Mouse (Mus musculus) midbrain, embryonic 13.5 days (tissue): Measurements from ENCODE around the gene Dusp16. TPM values are rescaled to one million over a fixed set of nuclear protein-coding genes. Genes with fewer than 3 reads are reported as not detected.
"Not testable (repeated sequence)": the region's sequence is repeated elsewhere in the genome, so short reads cannot be mapped to it uniquely, and the experiment has no call there.

Experiments
- ATAC-seq: fragments of 200-750 bp; cut with Nextera tagmentation; 2 replicates; pipeline ENCODE4 v1.8.0; 2017; ENCODE audit warnings: mild to moderate bottlenecking, moderate TSS enrichment, moderate library complexity
- H3K27ac ChIP-seq: fragments of 300-500 bp; sonication (generic); 2 replicates; pipeline ENCODE4 v1.5.1; 2015; ENCODE audit warnings: inconsistent platforms, mild to moderate bottlenecking, moderate library complexity
- H3K27me3 ChIP-seq: fragments of 300-500 bp; sonication (generic); 2 replicates; pipeline ENCODE4 v1.6.1; 2015; ENCODE audit warnings: mild to moderate bottlenecking, inconsistent platforms
- H3K36me3 ChIP-seq: fragments of 300-500 bp; sonication (generic); 2 replicates; pipeline ENCODE4 v1.6.1; 2015; ENCODE audit warnings: mild to moderate bottlenecking, inconsistent platforms
- H3K4me1 ChIP-seq: fragments of 300-500 bp; sonication (generic); replicated peaks from 2 replicates; pipeline ENCODE4 v1.6.1; 2015; ENCODE audit warnings: inconsistent platforms
- H3K4me2 ChIP-seq: fragments of 300-500 bp; sonication (generic); replicated peaks from 2 replicates; pipeline ENCODE4 v1.6.1; 2015; ENCODE audit warnings: moderate library complexity, mild to moderate bottlenecking, inconsistent platforms
- H3K4me3 ChIP-seq: fragments of 300-500 bp; sonication (generic); replicated peaks from 2 replicates; pipeline ENCODE4 v1.5.1; 2015; ENCODE audit warnings: mild to moderate bottlenecking, inconsistent platforms
- H3K9ac ChIP-seq: fragments of 300-500 bp; sonication (generic); replicated peaks from 2 replicates; pipeline ENCODE4 v1.6.1; 2015; ENCODE audit warnings: mild to moderate bottlenecking, inconsistent platforms
- H3K9me3 ChIP-seq: fragments of 300-500 bp; sonication (generic); 2 replicates; pipeline ENCODE4 v1.6.1; 2016; ENCODE audit warnings: mild to moderate bottlenecking, inconsistent platforms
- WGBS: fragments of 180-500 bp; shearing (Covaris S2); methylation state at CpG from one replicate; pipeline ENCODE4 v1.1.7; 2015; 5-methylcytosine and 5-hydroxymethylcytosine counted together
- polyA plus RNA-seq: library from polyadenylated mRNA; unstranded; fragments of >200 nt; fragmentation: Nextera tagmentation; extraction: Ambion mirVana; gene quantifications from 2 replicates; pipeline ENCODE4 v1.2.1, GENCODE M21; 2015

Gene Dusp16
- polyA plus RNA-seq, 1 experiment from 2014 or later = 7.7 TPM

DNA sequence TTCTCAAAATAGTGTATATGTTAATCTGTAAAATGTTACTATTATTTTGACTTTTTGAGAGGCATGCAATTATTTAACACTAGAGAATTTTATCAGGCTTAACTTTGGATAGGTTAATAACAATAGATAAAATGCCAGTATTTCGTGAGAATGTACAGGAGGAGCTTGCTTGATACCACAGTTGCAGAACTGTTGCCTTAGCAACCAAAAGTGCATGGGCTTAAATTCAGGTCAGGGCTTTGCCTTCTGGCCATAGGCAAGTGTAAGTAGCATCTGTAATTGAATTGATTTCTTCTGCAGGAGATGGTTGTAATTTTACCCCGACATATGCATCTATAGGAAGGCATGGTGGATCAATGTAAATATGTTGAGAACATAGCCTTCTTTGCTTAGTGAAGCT lies 107.4 kb downstream of the Dusp16 start:
- ATAC-seq = no peak
- Histone ChIP-seq H3K27me3 (no peaks in the 10 kb centered on the region), H3K36me3 (0 out of 2 replicates have a peak, but pooled peaks cover 5% of the 10 kb centered on the region), H3K4me2 (no peak overlapping the region), H3K4me3 (no peak overlapping the region), H3K4me1 (peaks cover 16% of the 10 kb centered on the region), H3K9me3 (no peaks in the 10 kb centered on the region), H3K27ac (0 out of 2 replicates have a peak overlapping the region, but pooled peaks have one; percentile 21), H3K9ac (no peak overlapping the region)
- WGBS = 35% methylated on average over 2 of the region's 2 CpGs

DNA sequence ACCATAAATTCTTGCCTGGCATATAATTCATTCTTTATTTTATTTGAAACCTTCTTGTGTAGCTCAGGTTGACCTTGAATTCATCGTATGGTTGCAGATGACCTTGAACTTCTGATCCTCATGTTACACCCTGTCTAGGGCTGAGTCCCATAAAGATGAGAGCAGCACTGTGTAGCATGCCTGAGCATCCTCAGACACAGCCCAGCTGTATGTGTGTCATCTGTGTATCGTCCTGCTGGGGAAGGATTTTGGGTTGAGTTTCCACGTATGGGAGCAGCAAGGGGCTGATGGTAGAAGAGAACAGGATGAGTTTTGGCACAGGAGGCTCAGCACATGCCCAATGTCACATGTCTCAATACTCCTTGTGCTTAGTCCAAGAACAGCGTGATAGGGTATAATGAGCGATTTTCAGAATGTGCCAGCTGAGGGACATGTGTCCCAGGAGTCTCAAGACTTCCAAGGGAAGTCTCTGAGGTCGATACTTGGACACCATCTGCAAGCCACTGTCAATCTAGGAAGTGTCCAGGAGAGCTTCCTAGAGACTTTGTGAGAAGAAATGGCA lies 108.0 kb downstream of the Dusp16 start:
- ATAC-seq = 0 out of 2 replicates have a peak, but pooled peaks have one; percentile 45
- Histone ChIP-seq H3K9ac (no peak overlapping the region), H3K27ac (no peak overlapping the region), H3K4me3 (no peak overlapping the region), H3K36me3 (0 out of 2 replicates have a peak, but pooled peaks cover 5% of the 10 kb centered on the region), H3K27me3 (no peaks in the 10 kb centered on the region), H3K4me1 (peaks cover 16% of the 10 kb centered on the region), H3K4me2 (no peak overlapping the region), H3K9me3 (no peaks in the 10 kb centered on the region)
- 75% methylated on average over 6 of the region's 6 CpGs for WGBS

DNA sequence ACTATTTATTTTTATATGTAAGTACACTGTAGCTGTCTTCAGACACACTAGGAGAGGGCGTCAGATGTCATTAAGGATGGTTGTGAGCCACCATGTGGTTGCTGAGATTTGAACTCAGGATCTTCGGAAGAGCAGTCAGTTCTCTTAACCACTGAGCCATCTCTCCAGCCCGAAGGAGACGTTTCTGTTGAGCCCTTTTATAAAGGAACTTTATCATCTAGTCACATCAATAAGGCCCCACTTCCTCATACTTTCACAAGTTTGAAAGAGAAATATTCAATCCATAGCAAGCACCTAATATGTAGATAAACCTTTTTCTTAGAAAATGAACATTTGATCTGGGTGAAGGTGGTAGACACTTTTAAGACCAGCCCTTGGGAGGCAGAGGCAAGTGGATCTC lies 113.1 kb downstream of the Dusp16 start:
- WGBS = 92% methylated on average over 4 of the region's 4 CpGs
- H3K4me1 ChIP-seq, H3K4me3 ChIP-seq, H3K36me3 ChIP-seq, ATAC-seq, H3K27me3 ChIP-seq, H3K27ac ChIP-seq, H3K9me3 ChIP-seq, H3K9ac ChIP-seq, H3K4me2 ChIP-seq: not testable (repeated sequence)

DNA sequence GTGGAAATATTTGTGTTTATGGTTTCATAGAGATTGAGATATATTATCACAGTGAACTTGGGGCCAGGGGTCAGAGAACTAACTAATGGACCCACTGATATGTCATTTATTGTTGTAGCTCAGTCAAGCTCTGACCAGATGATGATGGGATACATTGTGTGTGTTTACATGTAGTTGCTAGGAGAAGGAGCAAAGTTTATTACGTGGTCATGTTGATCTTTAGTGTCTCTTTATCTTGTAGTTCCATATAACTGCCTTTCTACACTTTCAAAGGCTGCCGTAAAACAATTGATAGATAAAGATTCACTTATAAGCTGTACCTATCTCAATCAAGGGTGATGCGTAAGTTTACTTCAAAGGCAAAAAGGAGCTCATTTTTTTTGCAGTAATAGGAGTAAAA lies 114.4 kb downstream of the Dusp16 start:
- 85% methylated on average over 3 of the region's 3 CpGs for whole genome bisulfite sequencing
- no peak overlapping the region for H3K4me2 ChIP-seq

DNA sequence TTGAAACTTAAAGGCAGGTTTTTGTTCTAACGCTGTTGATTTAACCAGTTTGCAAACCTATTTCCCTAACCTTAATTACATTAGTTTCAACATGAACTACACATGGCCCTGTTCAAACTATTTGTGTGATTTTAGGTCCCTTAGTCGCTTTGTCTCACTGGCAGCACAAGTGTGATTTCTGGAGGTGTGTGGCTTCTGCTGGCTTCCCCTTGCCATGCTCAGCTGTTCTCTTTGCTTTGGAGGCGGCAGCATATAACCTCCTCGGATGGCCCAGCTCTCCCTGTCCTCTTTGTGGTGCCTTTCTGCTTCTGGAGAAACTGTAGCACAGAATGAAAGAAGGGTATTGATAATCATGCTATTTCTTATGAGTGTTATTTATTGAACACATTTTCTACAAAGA lies 114.9 kb downstream of the Dusp16 start:
- Histone ChIP-seq H3K27me3 (no peaks in the 10 kb centered on the region), H3K9me3 (no peaks in the 10 kb centered on the region), H3K9ac (no peak overlapping the region), H3K4me1 (0 out of 2 replicates have a peak, but pooled peaks cover 2% of the 10 kb centered on the region), H3K4me3 (no peak overlapping the region), H3K4me2 (no peak overlapping the region), H3K27ac (no peak overlapping the region), H3K36me3 (no peaks in the 10 kb centered on the region)
- WGBS = 88% methylated on average over 4 of the region's 4 CpGs
- no peak for ATAC-seq

More for the DNA sequence above, 114.4 kb downstream of the Dusp16 start:
- Histone ChIP-seq H3K9ac (no peak overlapping the region), H3K4me1 (0 out of 2 replicates have a peak, but pooled peaks cover 2% of the 10 kb centered on the region), H3K27me3 (no peaks in the 10 kb centered on the region), H3K36me3 (no peaks in the 10 kb centered on the region), H3K27ac (no peak overlapping the region), H3K9me3 (no peaks in the 10 kb centered on the region), H3K4me3 (no peak overlapping the region)
- ATAC-seq = no peak

DNA sequence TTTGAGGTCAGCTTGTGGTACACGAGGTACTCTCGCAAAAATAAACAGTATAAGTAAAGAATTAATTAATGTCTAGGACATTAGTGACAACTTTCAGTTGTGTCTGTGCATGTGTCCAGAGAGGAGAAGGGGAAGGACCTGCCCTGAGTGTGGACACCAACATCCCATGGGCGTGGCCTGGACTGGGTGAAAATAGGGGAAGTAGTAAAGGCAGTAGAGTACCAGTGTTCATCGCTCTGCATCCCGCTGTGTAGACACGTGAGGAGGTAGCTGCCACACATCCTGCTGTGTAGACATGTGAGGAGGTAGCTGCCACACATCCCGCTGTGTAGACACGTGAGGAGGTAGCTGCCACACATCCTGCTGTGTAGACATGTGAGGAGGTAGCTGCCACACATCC lies 118.7 kb downstream of the Dusp16 start:
- not testable (repeated sequence) for H3K9ac ChIP-seq, H3K4me2 ChIP-seq, H3K36me3 ChIP-seq, H3K27me3 ChIP-seq, H3K4me3 ChIP-seq, H3K9me3 ChIP-seq, H3K4me1 ChIP-seq, H3K27ac ChIP-seq, ATAC-seq
- 83% methylated on average over 8 of the region's 8 CpGs for WGBS

DNA sequence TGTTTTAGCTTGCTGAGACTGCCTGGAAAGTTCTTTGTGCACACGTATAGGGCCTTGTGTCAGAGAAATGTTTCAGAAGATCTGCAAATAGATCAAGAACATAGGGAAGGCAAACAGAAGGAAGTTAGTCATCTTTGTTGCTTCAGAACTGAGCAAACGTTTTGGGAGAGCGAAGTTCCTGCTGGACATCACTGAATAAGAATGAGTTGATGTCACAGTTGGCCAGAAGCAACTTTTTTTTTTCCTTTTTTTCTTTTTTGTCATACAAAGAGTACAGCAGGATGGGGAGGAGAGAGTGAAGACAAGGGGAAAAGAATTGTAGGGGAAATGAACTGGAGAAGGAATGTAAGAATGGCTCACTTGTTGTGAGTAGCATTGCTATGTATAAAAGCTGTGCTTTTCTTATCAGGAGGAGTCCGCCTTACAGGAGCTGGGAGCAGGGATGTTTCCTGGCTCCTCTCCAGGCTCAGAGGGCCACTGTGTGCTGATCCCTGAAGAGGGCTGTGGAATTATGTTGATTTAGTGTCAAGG lies 121.5 kb downstream of the Dusp16 start:
- H3K9ac ChIP-seq = no peak overlapping the region
- H3K27ac ChIP-seq = no peak overlapping the region
- H3K27me3 ChIP-seq = no peaks in the 10 kb centered on the region
- no peak overlapping the region for H3K4me2 ChIP-seq
- H3K9me3 ChIP-seq = no peaks in the 10 kb centered on the region
- 59% methylated on average over 4 of the region's 4 CpGs for WGBS
- no peak overlapping the region for H3K4me3 ChIP-seq
- no peaks in the 10 kb centered on the region for H3K36me3 ChIP-seq
- no peak for ATAC-seq
- peaks cover 7% of the 10 kb centered on the region; the same call in 1 of the 2 replicates for H3K4me1 ChIP-seq

DNA sequence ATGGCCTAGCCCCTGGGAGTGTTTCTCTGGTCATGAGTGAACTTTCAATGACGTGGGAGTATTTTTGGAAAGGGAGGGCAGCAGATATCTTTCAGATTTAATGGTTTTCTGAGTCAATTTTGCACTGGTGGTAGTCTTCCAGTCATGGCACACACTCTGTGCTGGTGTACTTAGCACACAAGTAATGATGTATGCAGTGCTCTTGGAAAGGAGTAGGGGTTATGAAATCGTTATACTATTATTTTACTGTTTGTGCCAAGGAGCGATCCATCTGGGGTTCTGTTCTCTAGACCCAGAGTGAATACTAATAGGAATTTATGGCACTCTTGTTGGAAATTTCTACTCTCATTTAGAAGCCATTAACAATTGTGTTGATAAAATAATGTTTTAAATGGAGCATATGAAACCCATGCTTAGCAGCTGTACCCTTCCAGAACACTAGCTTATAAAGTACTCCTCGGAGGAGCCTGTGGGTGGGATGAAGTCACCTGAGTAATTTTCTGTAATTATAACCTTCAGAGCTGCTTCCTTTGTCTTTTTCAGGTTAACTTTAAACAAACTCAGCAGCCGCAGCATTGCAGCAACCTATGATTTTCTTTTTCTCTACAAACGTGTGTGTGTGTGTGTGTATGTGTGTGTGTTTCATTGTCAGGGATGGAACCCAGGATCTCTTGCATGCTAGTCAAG lies 123.1 kb downstream of the Dusp16 start:
- WGBS = 81% methylated on average over 6 of the region's 6 CpGs
- H3K9ac ChIP-seq = no peak overlapping the region
- H3K4me3 ChIP-seq = no peak overlapping the region
- H3K27ac ChIP-seq = no peak overlapping the region
- H3K27me3 ChIP-seq = no peaks in the 10 kb centered on the region
- no peaks in the 10 kb centered on the region for H3K36me3 ChIP-seq
- no peaks in the 10 kb centered on the region for H3K9me3 ChIP-seq
- peaks cover 7% of the 10 kb centered on the region; the same call in 1 of the 2 replicates for H3K4me1 ChIP-seq
- H3K4me2 ChIP-seq = no peak overlapping the region
- no peak for ATAC-seq

DNA sequence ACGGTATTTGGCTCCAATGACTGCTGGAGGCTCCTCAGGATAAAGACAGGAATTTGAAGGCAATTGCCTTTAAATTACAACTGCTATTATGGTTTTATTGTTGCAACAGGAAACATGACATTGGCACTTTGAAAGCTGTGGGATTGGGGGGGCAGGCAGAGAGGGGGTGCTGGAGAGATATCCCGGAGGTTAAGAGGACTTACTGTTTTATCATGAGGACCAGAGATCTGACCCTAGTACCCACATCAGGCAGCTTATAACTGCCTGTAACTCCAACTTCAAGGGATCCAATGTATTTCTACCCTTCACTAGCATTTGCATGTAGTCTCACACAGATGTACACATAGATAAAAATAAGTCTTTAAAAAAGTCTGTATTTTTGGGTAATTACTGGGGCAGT lies 123.9 kb downstream of the Dusp16 start:
- H3K9ac ChIP-seq = no peak overlapping the region
- no peaks in the 10 kb centered on the region for H3K27me3 ChIP-seq
- WGBS = 89% methylated on average over 2 of the region's 2 CpGs
- H3K27ac ChIP-seq = no peak overlapping the region
- H3K4me3 ChIP-seq = no peak overlapping the region
- H3K36me3 ChIP-seq = no peaks in the 10 kb centered on the region
- peaks cover 7% of the 10 kb centered on the region; the same call in 1 of the 2 replicates for H3K4me1 ChIP-seq
- no peak overlapping the region for H3K4me2 ChIP-seq
- ATAC-seq = no peak
- no peaks in the 10 kb centered on the region for H3K9me3 ChIP-seq

DNA sequence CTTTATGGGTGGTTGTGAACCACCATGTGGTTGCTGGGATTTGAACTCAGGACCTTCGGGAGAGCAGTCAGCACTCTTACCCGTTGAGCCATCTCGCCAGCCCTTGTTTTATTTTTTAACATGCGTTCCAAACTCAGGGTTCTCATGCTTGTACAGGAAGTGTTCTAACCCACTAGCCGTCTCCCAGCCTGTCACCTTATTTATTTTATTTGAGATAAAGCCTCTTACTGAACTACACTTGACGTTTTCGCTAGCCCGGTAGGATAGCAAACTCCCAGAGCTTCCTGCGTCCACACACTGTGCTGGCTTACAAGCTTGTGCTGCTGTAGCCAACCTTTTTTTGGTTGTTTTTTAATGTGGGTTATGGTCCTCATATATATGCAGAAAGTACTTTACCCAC lies 126.6 kb downstream of the Dusp16 start:
- H3K4me3 ChIP-seq = no peak overlapping the region
- no peak overlapping the region for H3K9ac ChIP-seq
- H3K9me3 ChIP-seq = no peaks in the 10 kb centered on the region
- H3K36me3 ChIP-seq = no peaks in the 10 kb centered on the region
- H3K4me1 ChIP-seq = 0 out of 2 replicates have a peak, but pooled peaks cover 2% of the 10 kb centered on the region
- WGBS = 87% methylated on average over 9 of the region's 9 CpGs
- no peak overlapping the region for H3K27ac ChIP-seq
- no peak for ATAC-seq
- H3K27me3 ChIP-seq = no peaks in the 10 kb centered on the region
- no peak overlapping the region for H3K4me2 ChIP-seq
